Mouse (Mus musculus): ENCODE data around the gene Zfp541. TPM values are rescaled to one million over a fixed set of nuclear protein-coding genes. Genes with fewer than 3 reads are reported as not detected.
A peak's percentile ranks its signal among the peaks of the same experiment; 100 is the strongest.

Gene Zfp541
- polyA plus RNA-seq (2014; fragmentation: Nextera tagmentation; extraction: Ambion mirVana) = not detected in 2 replicates

- H3K9ac ChIP-seq (ENCODE audit: low read depth, low read length) = no peak within 1 kb of the TSS
- peaks cover 24% of the 10 kb centered on the region for H3K27me3 ChIP-seq (ENCODE audit: control insufficient read depth, insufficient read depth, low read length)
- H3K36me3 ChIP-seq (ENCODE audit: control insufficient read depth, insufficient read depth, low read length) = no peaks in the 10 kb centered on the region
- ATAC-seq (replicated peaks; ENCODE audit: insufficient number of reproducible peaks, low FRiP score, low TSS enrichment) = 0 out of 2 replicates have a peak, but pooled peaks have one; percentile 59
- H3K4me3 ChIP-seq (ENCODE audit: low read depth, low read length) = peak within 1 kb of the TSS; percentile 21
- H3K9me3 ChIP-seq (replicated peaks; ENCODE audit: control insufficient read depth, low read length) = peaks cover 9% of the 10 kb centered on the region
- H3K4me1 ChIP-seq (ENCODE audit: control insufficient read depth, insufficient read depth, low read length) = no peaks in the 10 kb centered on the region
- H3K4me2 ChIP-seq = peak within 1 kb of the TSS; percentile 46
- WGBS (ENCODE audit: insufficient replicate concordance) = 44% methylated on average over 51 of the region's 80 CpGs
- no peak within 1 kb of the TSS for H3K27ac ChIP-seq (ENCODE audit: low read depth, low read length)
These were observed at the start of gene Zfp541 for GRCm38 (mm10) chr7:16061219-16062098. Gene Zfp541, plus strand, starts transcription at chr7:16061814.

GRCm38 (mm10) chr7:16012576-16013263, 48.9 kb upstream of the Zfp541 start:
- Histone ChIP-seq H3K36me3 (ENCODE audit: control insufficient read depth, insufficient read depth, low read length) (no peaks in the 10 kb centered on the region), H3K9ac (ENCODE audit: low read depth, low read length) (no peak overlapping the region), H3K4me1 (ENCODE audit: control insufficient read depth, insufficient read depth, low read length) (peaks cover 5% of the 10 kb centered on the region; the same call in 1 of the 2 replicates), H3K4me2 (no peak overlapping the region), H3K4me3 (ENCODE audit: low read depth, low read length) (no peak overlapping the region), H3K27me3 (ENCODE audit: control insufficient read depth, insufficient read depth, low read length) (no peaks in the 10 kb centered on the region), H3K27ac (ENCODE audit: low read depth, low read length) (no peak overlapping the region), H3K9me3 (replicated peaks; ENCODE audit: control insufficient read depth, low read length) (no peaks in the 10 kb centered on the region)
- 74% methylated on average over 11 of the region's 11 CpGs for WGBS (ENCODE audit: insufficient replicate concordance)
- 0 out of 2 replicates have a peak, but pooled peaks have one; percentile 28 for ATAC-seq (replicated peaks; ENCODE audit: insufficient number of reproducible peaks, low FRiP score, low TSS enrichment)

GRCm38 (mm10) chr7:16013722-16014275, 47.8 kb upstream of the Zfp541 start:
- ATAC-seq (replicated peaks; ENCODE audit: insufficient number of reproducible peaks, low FRiP score, low TSS enrichment) = no peak
- 68% methylated on average over 5 of the region's 5 CpGs for WGBS (ENCODE audit: insufficient replicate concordance)
- H3K36me3 ChIP-seq (ENCODE audit: control insufficient read depth, insufficient read depth, low read length) = no peaks in the 10 kb centered on the region
- H3K27ac ChIP-seq (ENCODE audit: low read depth, low read length) = no peak overlapping the region
- H3K4me1 ChIP-seq (ENCODE audit: control insufficient read depth, insufficient read depth, low read length) = peaks cover 5% of the 10 kb centered on the region; the same call in 1 of the 2 replicates
- H3K9ac ChIP-seq (ENCODE audit: low read depth, low read length) = no peak overlapping the region
- H3K4me3 ChIP-seq (ENCODE audit: low read depth, low read length) = no peak overlapping the region
- no peaks in the 10 kb centered on the region for H3K9me3 ChIP-seq (replicated peaks; ENCODE audit: control insufficient read depth, low read length)
- H3K4me2 ChIP-seq = no peak overlapping the region
- H3K27me3 ChIP-seq (ENCODE audit: control insufficient read depth, insufficient read depth, low read length) = no peaks in the 10 kb centered on the region

GRCm38 (mm10) chr7:16014521-16015175, 47.0 kb upstream of the Zfp541 start:
- Histone ChIP-seq H3K4me3 (ENCODE audit: low read depth, low read length) (no peak overlapping the region), H3K9ac (ENCODE audit: low read depth, low read length) (no peak overlapping the region), H3K9me3 (replicated peaks; ENCODE audit: control insufficient read depth, low read length) (no peaks in the 10 kb centered on the region), H3K36me3 (ENCODE audit: control insufficient read depth, insufficient read depth, low read length) (no peaks in the 10 kb centered on the region), H3K27ac (ENCODE audit: low read depth, low read length) (no peak overlapping the region; the same call in 1 of the 2 replicates), H3K4me2 (no peak overlapping the region), H3K27me3 (ENCODE audit: control insufficient read depth, insufficient read depth, low read length) (no peaks in the 10 kb centered on the region), H3K4me1 (ENCODE audit: control insufficient read depth, insufficient read depth, low read length) (peaks cover 5% of the 10 kb centered on the region; the same call in 1 of the 2 replicates)
- ATAC-seq (replicated peaks; ENCODE audit: insufficient number of reproducible peaks, low FRiP score, low TSS enrichment) = no peak
- WGBS (ENCODE audit: insufficient replicate concordance) = 80% methylated on average over 8 of the region's 8 CpGs

- Histone ChIP-seq H3K27ac (ENCODE audit: low read depth, low read length) (no peak overlapping the region), H3K9me3 (replicated peaks; ENCODE audit: control insufficient read depth, low read length) (no peaks in the 10 kb centered on the region), H3K4me3 (ENCODE audit: low read depth, low read length) (no peak overlapping the region), H3K36me3 (ENCODE audit: control insufficient read depth, insufficient read depth, low read length) (no peaks in the 10 kb centered on the region), H3K27me3 (ENCODE audit: control insufficient read depth, insufficient read depth, low read length) (no peaks in the 10 kb centered on the region), H3K4me1 (ENCODE audit: control insufficient read depth, insufficient read depth, low read length) (peaks cover 5% of the 10 kb centered on the region; the same call in 1 of the 2 replicates), H3K4me2 (no peak overlapping the region), H3K9ac (ENCODE audit: low read depth, low read length) (no peak overlapping the region)
- no peak for ATAC-seq (replicated peaks; ENCODE audit: insufficient number of reproducible peaks, low FRiP score, low TSS enrichment)
- 80% methylated on average over 5 of the region's 5 CpGs for WGBS (ENCODE audit: insufficient replicate concordance)
These were observed 46.2 kb upstream of the Zfp541 start for GRCm38 (mm10) chr7:16015384-16015783.

- Histone ChIP-seq H3K27me3 (ENCODE audit: control insufficient read depth, insufficient read depth, low read length) (no peaks in the 10 kb centered on the region), H3K9me3 (replicated peaks; ENCODE audit: control insufficient read depth, low read length) (no peaks in the 10 kb centered on the region), H3K4me3 (ENCODE audit: low read depth, low read length) (no peak overlapping the region), H3K4me2 (no peak overlapping the region), H3K4me1 (ENCODE audit: control insufficient read depth, insufficient read depth, low read length) (peaks cover 4% of the 10 kb centered on the region; the same call in 1 of the 2 replicates), H3K9ac (ENCODE audit: low read depth, low read length) (no peak overlapping the region), H3K36me3 (ENCODE audit: control insufficient read depth, insufficient read depth, low read length) (no peaks in the 10 kb centered on the region), H3K27ac (ENCODE audit: low read depth, low read length) (no peak overlapping the region)
- WGBS (ENCODE audit: insufficient replicate concordance) = 61% methylated on average over 9 of the region's 9 CpGs
- ATAC-seq (replicated peaks; ENCODE audit: insufficient number of reproducible peaks, low FRiP score, low TSS enrichment) = peak; percentile 58; the same call in 1 of the 2 replicates
These were observed 43.4 kb upstream of the Zfp541 start for GRCm38 (mm10) chr7:16018016-16018810.

- no peaks in the 10 kb centered on the region for H3K27me3 ChIP-seq (ENCODE audit: control insufficient read depth, insufficient read depth, low read length)
- ATAC-seq (replicated peaks; ENCODE audit: insufficient number of reproducible peaks, low FRiP score, low TSS enrichment) = no peak
- H3K9me3 ChIP-seq (replicated peaks; ENCODE audit: control insufficient read depth, low read length) = no peaks in the 10 kb centered on the region
- no peaks in the 10 kb centered on the region for H3K36me3 ChIP-seq (ENCODE audit: control insufficient read depth, insufficient read depth, low read length)
- no peak overlapping the region for H3K4me2 ChIP-seq
- H3K9ac ChIP-seq (ENCODE audit: low read depth, low read length) = no peak overlapping the region
- H3K27ac ChIP-seq (ENCODE audit: low read depth, low read length) = no peak overlapping the region
- no peak overlapping the region for H3K4me3 ChIP-seq (ENCODE audit: low read depth, low read length)
- peaks cover 4% of the 10 kb centered on the region; the same call in 1 of the 2 replicates for H3K4me1 ChIP-seq (ENCODE audit: control insufficient read depth, insufficient read depth, low read length)
- 84% methylated on average over 5 of the region's 5 CpGs for WGBS (ENCODE audit: insufficient replicate concordance)
These were observed 42.1 kb upstream of the Zfp541 start for GRCm38 (mm10) chr7:16019256-16020094.
